Mouse (Mus musculus): Measurements from ENCODE around the gene Rap1a. TPM values are rescaled to one million over a fixed set of nuclear protein-coding genes. Genes with fewer than 3 reads are reported as not detected.

Rap1a gene
- polyA plus RNA-seq, 1 experiment, result 66.2 TPM

DNA sequence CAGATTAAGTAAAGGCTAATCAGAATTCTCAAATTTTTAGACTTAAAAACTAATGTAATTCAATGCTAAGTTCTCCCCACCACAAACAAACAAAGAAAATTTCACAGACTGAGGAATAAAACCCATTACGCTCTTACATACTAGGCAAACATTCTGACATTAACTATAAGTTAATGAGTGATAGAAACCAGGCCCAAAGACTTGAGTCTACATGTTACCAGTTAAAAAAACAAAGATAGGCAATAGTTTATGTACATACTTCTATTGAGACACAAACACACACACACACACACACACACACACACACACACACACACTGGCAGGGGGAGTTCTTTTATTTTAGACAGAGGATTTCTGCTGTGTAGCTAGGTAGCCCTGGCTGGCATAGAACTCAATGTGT, 10.8 kb downstream of the Rap1a start:
- TF ChIP-seq CTCF (IDR thresholded peaks at IDR 0.05; ENCODE audit: borderline replicate concordance, insufficient read depth, low read depth, low read length) (no peak), POLR2A (IDR thresholded peaks at IDR 0.05; ENCODE audit: borderline replicate concordance, insufficient read depth, low read length) (no peak)
- H3K4me1 ChIP-seq (ENCODE audit: control insufficient read depth, insufficient read depth, low read length), result no peaks in the 10 kb centered on the region
- no peaks in the 10 kb centered on the region for H3K27me3 ChIP-seq (ENCODE audit: control insufficient read depth, insufficient read depth, low read length)
- WGBS, result 98% methylated on average over 1 of the region's 1 CpGs
- no peak overlapping the region for H3K4me3 ChIP-seq (replicated peaks; ENCODE audit: insufficient read depth, low read depth, low read length)
- DNase-seq, result no peak
- no peak overlapping the region for H3K27ac ChIP-seq (ENCODE audit: insufficient read depth, low read length)

DNA sequence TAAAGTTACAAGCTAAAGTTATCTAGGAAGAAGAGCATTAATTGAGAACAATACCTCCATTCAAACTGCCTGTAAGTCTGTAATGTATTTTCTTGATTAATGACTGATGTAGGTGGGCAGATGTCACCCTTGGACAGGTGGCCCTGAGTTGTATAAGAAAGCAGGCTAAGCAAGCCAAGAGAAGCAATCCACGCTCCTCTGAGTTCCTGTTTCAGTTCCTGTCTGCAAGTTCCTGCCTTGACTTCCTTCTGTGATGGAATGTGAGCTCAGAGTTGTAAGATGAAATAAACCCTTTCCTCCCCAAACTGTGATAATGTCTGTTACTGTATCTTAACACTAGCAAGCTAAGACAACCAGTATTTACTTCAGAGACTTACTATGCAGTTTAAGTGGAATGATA, 11.4 kb downstream of the Rap1a start:
- DNase-seq, result no peak
- H3K4me1 ChIP-seq (ENCODE audit: control insufficient read depth, insufficient read depth, low read length), result no peaks in the 10 kb centered on the region
- WGBS, result 88% methylated on average over 1 of the region's 1 CpGs
- no peaks in the 10 kb centered on the region for H3K27me3 ChIP-seq (ENCODE audit: control insufficient read depth, insufficient read depth, low read length)
- H3K4me3 ChIP-seq (replicated peaks; ENCODE audit: insufficient read depth, low read depth, low read length), result no peak overlapping the region
- TF ChIP-seq POLR2A (IDR thresholded peaks at IDR 0.05; ENCODE audit: borderline replicate concordance, insufficient read depth, low read length) (no peak), CTCF (IDR thresholded peaks at IDR 0.05; ENCODE audit: borderline replicate concordance, insufficient read depth, low read depth, low read length) (no peak)
- H3K27ac ChIP-seq (ENCODE audit: insufficient read depth, low read length), result no peak overlapping the region

DNA sequence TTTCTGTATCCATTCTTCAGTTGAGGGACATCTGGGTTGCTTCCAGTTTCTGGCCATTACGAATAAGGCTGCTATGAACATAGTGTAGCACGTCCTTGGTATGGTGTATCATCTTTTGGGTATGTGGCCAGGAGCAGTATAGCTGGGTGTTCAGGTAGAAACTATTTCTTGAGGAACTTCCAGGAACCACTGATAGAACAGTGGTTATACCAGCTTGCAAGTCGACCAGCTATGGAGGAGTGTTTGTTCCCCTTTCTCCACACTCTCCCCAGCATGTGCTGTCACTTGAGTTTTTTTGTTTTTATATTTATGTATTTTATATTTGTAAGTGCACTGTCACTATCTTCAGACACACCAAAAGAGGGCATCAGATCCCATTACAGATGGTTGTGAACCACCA, 13.8 kb downstream of the Rap1a start:
- TF ChIP-seq CTCF (IDR thresholded peaks at IDR 0.05; ENCODE audit: borderline replicate concordance, insufficient read depth, low read depth, low read length) (no peak), POLR2A (IDR thresholded peaks at IDR 0.05; ENCODE audit: borderline replicate concordance, insufficient read depth, low read length) (no peak)
- Histone ChIP-seq H3K27me3 (ENCODE audit: control insufficient read depth, insufficient read depth, low read length) (no peaks in the 10 kb centered on the region), H3K4me1 (ENCODE audit: control insufficient read depth, insufficient read depth, low read length) (no peaks in the 10 kb centered on the region), H3K4me3 (replicated peaks; ENCODE audit: insufficient read depth, low read depth, low read length) (no peak overlapping the region), H3K27ac (ENCODE audit: insufficient read depth, low read length) (no peak overlapping the region)
- DNase-seq, result no peak
- WGBS, result 92% methylated on average over 3 of the region's 3 CpGs

DNA sequence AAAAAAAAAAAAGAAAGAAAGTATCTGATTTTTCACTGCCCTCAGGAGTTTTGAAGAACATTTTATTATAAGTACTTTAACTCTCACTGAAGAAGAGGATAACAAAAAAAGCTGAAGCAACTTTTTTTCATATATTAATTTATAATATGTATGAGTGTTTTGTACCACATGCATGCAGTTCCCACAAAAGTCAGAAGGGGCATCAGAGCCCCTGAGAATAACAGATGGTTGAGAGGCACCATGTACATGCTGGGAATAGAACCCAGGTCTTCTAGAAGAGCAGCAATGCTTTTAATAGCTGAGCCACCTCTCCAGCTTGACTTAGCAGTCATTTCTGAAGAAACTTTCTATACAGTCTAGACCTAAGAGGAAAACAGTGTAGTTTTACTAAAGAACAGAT, 15.3 kb downstream of the Rap1a start:
- Histone ChIP-seq H3K27ac (ENCODE audit: insufficient read depth, low read length) (no peak overlapping the region), H3K27me3 (ENCODE audit: control insufficient read depth, insufficient read depth, low read length) (no peaks in the 10 kb centered on the region), H3K4me1 (ENCODE audit: control insufficient read depth, insufficient read depth, low read length) (no peaks in the 10 kb centered on the region), H3K4me3 (replicated peaks; ENCODE audit: insufficient read depth, low read depth, low read length) (no peak overlapping the region)
- no peak for DNase-seq
- TF ChIP-seq POLR2A (IDR thresholded peaks at IDR 0.05; ENCODE audit: borderline replicate concordance, insufficient read depth, low read length) (no peak), CTCF (IDR thresholded peaks at IDR 0.05; ENCODE audit: borderline replicate concordance, insufficient read depth, low read depth, low read length) (no peak)

DNA sequence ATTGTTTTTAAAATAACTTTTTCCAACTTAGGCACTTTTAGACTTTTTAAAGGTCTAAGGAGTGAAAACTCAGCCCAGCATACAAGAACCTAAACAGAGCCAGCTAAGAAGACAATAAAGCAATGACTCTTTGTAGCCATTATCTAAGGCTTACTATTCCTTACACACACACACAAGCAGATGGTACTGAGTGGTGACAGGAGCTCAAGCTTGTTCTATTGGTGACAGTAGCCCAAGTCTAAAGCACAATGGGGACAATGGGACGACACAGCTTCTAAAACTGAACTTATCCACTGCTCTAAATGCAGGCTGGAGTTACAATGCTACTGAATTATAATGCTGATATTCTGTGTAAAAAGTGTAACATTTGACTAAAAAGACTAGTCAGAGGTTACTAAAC, 17.3 kb downstream of the Rap1a start:
- no peak for DNase-seq
- no peak for TF ChIP-seq POLR2A (IDR thresholded peaks at IDR 0.05; ENCODE audit: borderline replicate concordance, insufficient read depth, low read length)
- TF ChIP-seq CTCF (IDR thresholded peaks at IDR 0.05; ENCODE audit: borderline replicate concordance, insufficient read depth, low read depth, low read length), result no peak
- Histone ChIP-seq H3K27ac (ENCODE audit: insufficient read depth, low read length) (no peak overlapping the region), H3K27me3 (ENCODE audit: control insufficient read depth, insufficient read depth, low read length) (no peaks in the 10 kb centered on the region), H3K4me3 (replicated peaks; ENCODE audit: insufficient read depth, low read depth, low read length) (no peak overlapping the region), H3K4me1 (ENCODE audit: control insufficient read depth, insufficient read depth, low read length) (no peaks in the 10 kb centered on the region)
- WGBS, result 66% methylated on average over 1 of the region's 1 CpGs

DNA sequence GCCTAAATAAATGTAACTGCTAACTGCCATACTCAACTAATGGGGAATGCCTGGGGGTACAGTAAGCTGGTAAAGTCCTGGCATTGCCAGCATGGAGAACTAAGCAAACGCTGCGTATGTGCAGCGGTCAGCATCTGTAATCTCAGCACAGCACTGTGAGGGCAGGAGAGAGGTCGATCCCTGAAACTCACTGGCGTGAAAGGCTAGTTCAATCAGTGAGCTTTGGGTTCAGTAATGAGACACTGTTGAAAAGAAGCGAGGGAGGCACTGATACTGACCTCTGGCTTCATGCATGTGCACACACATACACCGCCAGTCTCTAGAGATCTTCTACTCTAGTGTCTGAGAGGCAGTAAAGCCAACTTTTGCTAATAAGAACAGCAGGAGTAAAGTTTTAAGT, 18.7 kb downstream of the Rap1a start:
- no peak for TF ChIP-seq CTCF (IDR thresholded peaks at IDR 0.05; ENCODE audit: borderline replicate concordance, insufficient read depth, low read depth, low read length)
- no peak for TF ChIP-seq POLR2A (IDR thresholded peaks at IDR 0.05; ENCODE audit: borderline replicate concordance, insufficient read depth, low read length)
- no peak for DNase-seq
- Histone ChIP-seq H3K27me3 (ENCODE audit: control insufficient read depth, insufficient read depth, low read length) (no peaks in the 10 kb centered on the region), H3K4me1 (ENCODE audit: control insufficient read depth, insufficient read depth, low read length) (no peaks in the 10 kb centered on the region), H3K27ac (ENCODE audit: insufficient read depth, low read length) (no peak overlapping the region), H3K4me3 (replicated peaks; ENCODE audit: insufficient read depth, low read depth, low read length) (no peak overlapping the region)
- 74% methylated on average over 7 of the region's 7 CpGs for WGBS

DNA sequence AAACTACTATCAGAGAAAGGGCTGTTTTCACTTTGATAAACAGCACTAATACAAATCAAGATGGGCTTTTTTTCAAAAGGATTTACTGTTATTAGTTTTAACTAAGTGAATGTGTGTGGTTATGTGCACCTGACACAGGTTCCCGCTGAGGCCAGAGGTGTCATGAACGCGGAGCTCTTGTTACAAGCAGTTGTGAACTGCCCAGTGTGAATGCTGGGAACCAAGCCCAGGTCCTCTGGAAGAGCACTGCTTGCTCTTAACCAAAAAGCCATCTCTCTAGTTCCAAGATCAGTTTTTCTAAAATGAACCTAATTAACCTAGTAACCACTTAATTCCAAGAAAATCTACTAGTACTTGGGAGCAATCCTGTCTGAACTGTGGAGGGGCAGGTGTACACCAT, 23.1 kb downstream of the Rap1a start:
- Histone ChIP-seq H3K27ac (ENCODE audit: insufficient read depth, low read length) (no peak overlapping the region), H3K4me1 (ENCODE audit: control insufficient read depth, insufficient read depth, low read length) (no peaks in the 10 kb centered on the region), H3K27me3 (ENCODE audit: control insufficient read depth, insufficient read depth, low read length) (no peaks in the 10 kb centered on the region), H3K4me3 (replicated peaks; ENCODE audit: insufficient read depth, low read depth, low read length) (no peak overlapping the region)
- WGBS, result 94% methylated on average over 3 of the region's 3 CpGs
- TF ChIP-seq CTCF (IDR thresholded peaks at IDR 0.05; ENCODE audit: borderline replicate concordance, insufficient read depth, low read depth, low read length), result no peak
- TF ChIP-seq POLR2A (IDR thresholded peaks at IDR 0.05; ENCODE audit: borderline replicate concordance, insufficient read depth, low read length), result no peak
- no peak for DNase-seq

DNA sequence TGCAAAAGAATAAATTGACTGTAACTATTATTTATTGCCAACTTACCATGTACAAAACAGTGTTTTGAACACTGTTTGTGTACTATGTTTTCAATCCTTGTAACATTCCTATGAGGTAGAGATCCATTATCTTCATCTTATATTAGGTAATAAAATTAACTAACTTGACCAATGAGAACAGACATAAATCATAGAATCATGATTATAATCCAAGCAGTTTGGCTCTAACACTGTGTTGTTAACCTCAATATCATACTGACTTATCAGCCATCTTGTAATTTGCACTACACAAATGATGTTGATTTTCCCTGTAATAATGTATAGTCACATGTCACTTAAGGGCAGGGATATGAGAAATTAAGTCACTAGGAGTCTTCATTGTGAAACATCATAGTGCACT, 26.6 kb downstream of the Rap1a start:
- no peaks in the 10 kb centered on the region for H3K27me3 ChIP-seq (ENCODE audit: control insufficient read depth, insufficient read depth, low read length)
- no peak overlapping the region for H3K27ac ChIP-seq (ENCODE audit: insufficient read depth, low read length)
- DNase-seq, result no peak
- no peaks in the 10 kb centered on the region for H3K4me1 ChIP-seq (ENCODE audit: control insufficient read depth, insufficient read depth, low read length)
- TF ChIP-seq POLR2A (IDR thresholded peaks at IDR 0.05; ENCODE audit: borderline replicate concordance, insufficient read depth, low read length), result no peak
- no peak for TF ChIP-seq CTCF (IDR thresholded peaks at IDR 0.05; ENCODE audit: borderline replicate concordance, insufficient read depth, low read depth, low read length)
- no peak overlapping the region for H3K4me3 ChIP-seq (replicated peaks; ENCODE audit: insufficient read depth, low read depth, low read length)

DNA sequence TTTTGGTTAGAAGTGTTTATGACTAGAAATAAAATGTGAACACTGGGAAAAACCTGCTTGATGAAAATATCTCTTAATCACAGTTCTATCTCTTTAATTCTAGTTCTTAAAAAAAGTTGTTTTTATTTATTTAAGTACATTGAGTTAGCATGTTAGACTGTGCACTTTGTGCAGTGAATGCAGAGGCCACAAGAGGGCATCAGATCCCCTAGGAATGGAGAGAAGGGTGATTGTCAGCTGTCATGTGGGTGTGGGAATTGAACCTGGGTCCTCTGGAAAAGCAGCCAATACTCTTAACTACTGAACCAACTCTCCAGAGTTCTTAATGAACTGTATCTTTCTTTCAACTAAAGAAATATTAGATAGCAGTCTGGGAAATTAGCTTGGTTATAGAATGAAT, 29.6 kb downstream of the Rap1a start:
- no peak; the same call in 1 of the 2 replicates for TF ChIP-seq CTCF (IDR thresholded peaks at IDR 0.05; ENCODE audit: borderline replicate concordance, insufficient read depth, low read depth, low read length)
- TF ChIP-seq POLR2A (IDR thresholded peaks at IDR 0.05; ENCODE audit: borderline replicate concordance, insufficient read depth, low read length), result no peak
- H3K27ac ChIP-seq (ENCODE audit: insufficient read depth, low read length), result no peak overlapping the region
- no peaks in the 10 kb centered on the region for H3K27me3 ChIP-seq (ENCODE audit: control insufficient read depth, insufficient read depth, low read length)
- no peaks in the 10 kb centered on the region for H3K4me1 ChIP-seq (ENCODE audit: control insufficient read depth, insufficient read depth, low read length)
- no peak for DNase-seq
- no peak overlapping the region for H3K4me3 ChIP-seq (replicated peaks; ENCODE audit: insufficient read depth, low read depth, low read length)

Measured in cerebellum, adult 2 months (tissue).